Mouse (Mus musculus): ENCODE measurements around the gene Polr2f. TPM values are rescaled to one million over a fixed set of nuclear protein-coding genes. Genes with fewer than 3 reads are reported as not detected.

Polr2f gene
- polyA plus RNA-seq (2014; fragmentation: Nextera tagmentation; extraction: Ambion mirVana) = 398 and 414 TPM in 2 replicates

DNA sequence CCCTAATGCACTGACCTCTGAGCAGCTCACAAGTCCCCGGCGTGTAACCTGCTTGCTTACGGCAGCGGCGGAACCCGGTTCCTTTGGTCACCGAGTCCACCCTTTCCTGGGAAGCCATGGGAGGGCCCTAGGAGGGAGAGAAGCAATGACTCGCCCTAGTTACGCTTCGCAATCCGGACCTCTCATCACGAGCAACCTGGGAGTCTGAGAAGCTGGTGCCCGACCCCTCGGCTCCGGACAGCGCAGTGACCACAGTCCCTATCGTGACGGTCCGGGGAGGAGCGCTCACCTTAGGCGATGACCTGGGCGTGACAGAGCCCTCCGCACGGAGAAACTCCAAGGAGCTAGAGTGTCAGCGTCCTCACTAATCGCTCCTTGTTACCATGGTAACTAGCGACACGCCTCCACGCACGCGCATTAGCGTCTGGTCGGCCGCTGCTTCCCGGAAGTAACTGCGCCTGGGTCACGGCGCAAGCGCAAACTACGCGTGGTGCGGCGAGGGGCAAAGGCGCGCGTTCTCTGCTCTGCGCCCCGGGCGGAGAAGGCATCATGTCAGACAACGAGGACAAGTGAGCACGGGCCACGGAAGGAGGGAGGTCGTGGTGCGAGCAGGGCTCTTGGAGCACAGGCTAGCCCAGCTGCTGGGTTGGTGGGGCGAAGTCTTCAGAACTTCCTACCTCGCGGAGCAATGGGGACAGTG lies at the start of gene Polr2f, which contains the start of gene 1700088E04Rik:
TSS of gene Polr2f (plus strand) at position 144 of the 700 bp plus-strand sequence.
TSS of gene 1700088E04Rik (minus strand) at position 388 of the 700 bp plus-strand sequence.
- DNase-seq (ENCODE audit: low spot score) = peak; percentile 97
- Histone ChIP-seq H3K9me3 (ENCODE audit: control insufficient read depth, low read length) (no peaks in the 10 kb centered on the region), H3K36me3 (ENCODE audit: control insufficient read depth, insufficient read depth, low read length) (peaks cover 22% of the 10 kb centered on the region), H3K27me3 (replicated peaks; ENCODE audit: control insufficient read depth, insufficient read depth, low read length) (no peaks in the 10 kb centered on the region), H3K4me1 (replicated peaks; ENCODE audit: control insufficient read depth, insufficient read depth, low read length) (peaks cover 7% of the 10 kb centered on the region; the same call in 1 of the 2 replicates), H3K4me2 (ENCODE audit: low read length) (peak within 1 kb of the TSS; percentile 69), H3K9ac (ENCODE audit: low read length) (peak within 1 kb of the TSS; percentile 74), H3K4me3 (ENCODE audit: low read depth, low read length) (peak within 1 kb of the TSS; percentile 98), H3K27ac (ENCODE audit: low read depth) (0 out of 2 replicates have a peak within 1 kb of the TSS, but pooled peaks have one; percentile 27)
- ATAC-seq (replicated peaks; ENCODE audit: low FRiP score, low TSS enrichment, low read depth) = peak; percentile 87
- WGBS = under 1% methylated on average over 57 of the region's 57 CpGs

- Histone ChIP-seq H3K9ac (ENCODE audit: low read length) (no peak overlapping the region), H3K4me2 (ENCODE audit: low read length) (no peak overlapping the region), H3K27me3 (replicated peaks; ENCODE audit: control insufficient read depth, insufficient read depth, low read length) (no peaks in the 10 kb centered on the region), H3K27ac (ENCODE audit: low read depth) (peak overlapping the region; percentile 80; the same call in 1 of the 2 replicates), H3K36me3 (ENCODE audit: control insufficient read depth, insufficient read depth, low read length) (peaks cover 86% of the 10 kb centered on the region), H3K4me3 (ENCODE audit: low read depth, low read length) (no peak overlapping the region), H3K9me3 (ENCODE audit: control insufficient read depth, low read length) (no peaks in the 10 kb centered on the region), H3K4me1 (replicated peaks; ENCODE audit: control insufficient read depth, insufficient read depth, low read length) (peaks cover 17% of the 10 kb centered on the region)
- DNase-seq (ENCODE audit: low spot score) (no peak), ATAC-seq (replicated peaks; ENCODE audit: low FRiP score, low TSS enrichment, low read depth) (no peak)
- 73% methylated on average over 6 of the region's 6 CpGs for WGBS
Measured at GRCm38 (mm10) chr15:79092284-79092683, 48.5 kb upstream of the Polr2f start.

DNA sequence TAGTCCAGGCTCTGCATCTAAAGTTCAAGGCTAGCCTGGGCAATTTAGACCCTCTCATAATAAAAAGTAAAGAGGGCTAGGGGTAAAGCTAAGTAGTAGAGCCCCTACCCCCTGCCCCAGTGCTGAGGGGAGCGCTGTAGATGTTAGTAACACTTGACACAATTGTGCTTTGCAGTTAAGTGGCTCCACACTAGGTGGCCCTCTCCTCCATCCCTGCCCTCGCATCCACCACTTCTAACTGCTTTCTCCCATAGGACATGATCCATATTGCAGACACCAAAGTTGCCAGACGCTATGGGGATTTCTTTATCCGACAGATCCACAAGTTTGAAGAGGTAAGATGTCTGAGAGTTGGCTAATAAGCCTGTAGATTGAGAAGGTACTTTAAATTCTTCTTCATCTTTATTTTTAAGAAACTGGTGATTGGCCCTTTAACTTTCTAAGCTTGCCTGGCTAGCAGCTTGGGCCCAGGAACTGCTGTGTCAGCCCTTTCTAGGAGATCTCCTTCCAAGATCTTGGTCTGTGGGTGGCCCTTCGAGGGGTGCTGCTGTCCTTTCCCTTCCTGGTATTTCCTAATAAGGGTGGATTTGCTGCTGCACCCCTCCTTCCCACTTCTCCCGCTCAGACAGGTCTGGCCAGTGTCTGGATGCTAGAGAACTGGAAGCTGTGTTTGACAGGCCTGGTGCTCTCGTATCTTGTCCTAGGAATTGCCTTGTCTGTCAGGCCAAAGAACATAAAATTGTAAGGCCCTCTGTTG lies 47.5 kb upstream of the Polr2f start:
- H3K27me3 ChIP-seq (replicated peaks; ENCODE audit: control insufficient read depth, insufficient read depth, low read length) = no peaks in the 10 kb centered on the region
- ATAC-seq (replicated peaks; ENCODE audit: low FRiP score, low TSS enrichment, low read depth) (peak; percentile 58), DNase-seq (ENCODE audit: low spot score) (peak; percentile 60)
- H3K4me3 ChIP-seq (ENCODE audit: low read depth, low read length) = no peak overlapping the region
- H3K9me3 ChIP-seq (ENCODE audit: control insufficient read depth, low read length) = no peaks in the 10 kb centered on the region
- H3K9ac ChIP-seq (ENCODE audit: low read length) = no peak overlapping the region
- H3K4me2 ChIP-seq (ENCODE audit: low read length) = no peak overlapping the region
- WGBS = 52% methylated on average over 7 of the region's 7 CpGs
- H3K4me1 ChIP-seq (replicated peaks; ENCODE audit: control insufficient read depth, insufficient read depth, low read length) = peaks cover 25% of the 10 kb centered on the region
- H3K36me3 ChIP-seq (ENCODE audit: control insufficient read depth, insufficient read depth, low read length) = peaks cover 79% of the 10 kb centered on the region
- H3K27ac ChIP-seq (ENCODE audit: low read depth) = peak overlapping the region; percentile 80

DNA sequence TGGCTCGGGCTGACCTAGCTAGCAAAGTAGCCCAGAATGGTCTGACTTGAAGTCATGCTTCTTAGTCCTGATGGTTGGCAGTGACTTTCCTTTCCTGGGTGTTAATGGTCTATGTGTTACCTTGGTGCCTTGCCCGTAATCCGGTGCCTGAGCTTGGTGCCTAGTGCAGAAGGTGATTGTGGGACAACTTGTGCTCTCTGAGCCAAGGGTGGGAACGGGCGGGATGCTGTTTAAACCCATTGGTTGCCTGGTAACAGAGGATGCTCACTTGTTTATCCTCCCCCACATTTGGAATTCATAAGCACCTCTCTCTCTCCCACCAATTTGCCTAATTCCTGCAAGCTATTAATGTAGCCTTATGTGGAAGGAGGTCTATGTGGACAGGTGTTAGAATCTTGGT lies 45.3 kb upstream of the Polr2f start:
- Histone ChIP-seq H3K27me3 (replicated peaks; ENCODE audit: control insufficient read depth, insufficient read depth, low read length) (no peaks in the 10 kb centered on the region), H3K27ac (ENCODE audit: low read depth) (no peak overlapping the region), H3K9me3 (ENCODE audit: control insufficient read depth, low read length) (no peaks in the 10 kb centered on the region), H3K4me3 (ENCODE audit: low read depth, low read length) (no peak overlapping the region), H3K36me3 (ENCODE audit: control insufficient read depth, insufficient read depth, low read length) (peaks cover 57% of the 10 kb centered on the region), H3K4me1 (replicated peaks; ENCODE audit: control insufficient read depth, insufficient read depth, low read length) (peaks cover 27% of the 10 kb centered on the region), H3K9ac (ENCODE audit: low read length) (no peak overlapping the region), H3K4me2 (ENCODE audit: low read length) (no peak overlapping the region)
- DNase-seq (ENCODE audit: low spot score) = no peak
- ATAC-seq (replicated peaks; ENCODE audit: low FRiP score, low TSS enrichment, low read depth) = no peak
- 84% methylated on average over 5 of the region's 5 CpGs for WGBS

- H3K36me3 ChIP-seq (ENCODE audit: control insufficient read depth, insufficient read depth, low read length) = peaks cover 47% of the 10 kb centered on the region
- no peaks in the 10 kb centered on the region for H3K9me3 ChIP-seq (ENCODE audit: control insufficient read depth, low read length)
- 61% methylated on average over 3 of the region's 3 CpGs for WGBS
- H3K9ac ChIP-seq (ENCODE audit: low read length) = no peak overlapping the region
- DNase-seq (ENCODE audit: low spot score) (no peak), ATAC-seq (replicated peaks; ENCODE audit: low FRiP score, low TSS enrichment, low read depth) (no peak)
- H3K4me3 ChIP-seq (ENCODE audit: low read depth, low read length) = no peak overlapping the region
- H3K4me1 ChIP-seq (replicated peaks; ENCODE audit: control insufficient read depth, insufficient read depth, low read length) = peaks cover 27% of the 10 kb centered on the region
- H3K27me3 ChIP-seq (replicated peaks; ENCODE audit: control insufficient read depth, insufficient read depth, low read length) = no peaks in the 10 kb centered on the region
- H3K27ac ChIP-seq (ENCODE audit: low read depth) = peak overlapping the region; percentile 79; the same call in 1 of the 2 replicates
- no peak overlapping the region for H3K4me2 ChIP-seq (ENCODE audit: low read length)
Measured at GRCm38 (mm10) chr15:79096556-79096955, 44.3 kb upstream of the Polr2f start.

- DNase-seq (ENCODE audit: low spot score) (no peak), ATAC-seq (replicated peaks; ENCODE audit: low FRiP score, low TSS enrichment, low read depth) (no peak)
- Histone ChIP-seq H3K9ac (ENCODE audit: low read length) (0 out of 2 replicates have a peak overlapping the region, but pooled peaks have one; percentile 7), H3K4me2 (ENCODE audit: low read length) (0 out of 2 replicates have a peak overlapping the region, but pooled peaks have one; percentile 4), H3K36me3 (ENCODE audit: control insufficient read depth, insufficient read depth, low read length) (peaks cover 41% of the 10 kb centered on the region), H3K4me3 (ENCODE audit: low read depth, low read length) (no peak overlapping the region), H3K9me3 (ENCODE audit: control insufficient read depth, low read length) (no peaks in the 10 kb centered on the region), H3K27me3 (replicated peaks; ENCODE audit: control insufficient read depth, insufficient read depth, low read length) (no peaks in the 10 kb centered on the region), H3K27ac (ENCODE audit: low read depth) (peak overlapping the region; percentile 79), H3K4me1 (replicated peaks; ENCODE audit: control insufficient read depth, insufficient read depth, low read length) (peaks cover 27% of the 10 kb centered on the region)
- WGBS = 10% methylated on average over 2 of the region's 2 CpGs
Measured at GRCm38 (mm10) chr15:79097135-79097534, 43.7 kb upstream of the Polr2f start.

GRCm38 (mm10) chr15:79097611-79098025 lies 43.2 kb upstream of the Polr2f start:
- H3K4me1 ChIP-seq (replicated peaks; ENCODE audit: control insufficient read depth, insufficient read depth, low read length) = peaks cover 24% of the 10 kb centered on the region
- 0 out of 2 replicates have a peak overlapping the region, but pooled peaks have one; percentile 7 for H3K9ac ChIP-seq (ENCODE audit: low read length)
- H3K36me3 ChIP-seq (ENCODE audit: control insufficient read depth, insufficient read depth, low read length) = peaks cover 36% of the 10 kb centered on the region
- ATAC-seq (replicated peaks; ENCODE audit: low FRiP score, low TSS enrichment, low read depth) (peak; percentile 38; the same call in 1 of the 2 replicates), DNase-seq (ENCODE audit: low spot score) (no peak)
- no peaks in the 10 kb centered on the region for H3K27me3 ChIP-seq (replicated peaks; ENCODE audit: control insufficient read depth, insufficient read depth, low read length)
- no peak overlapping the region for H3K4me3 ChIP-seq (ENCODE audit: low read depth, low read length)
- 35% methylated on average over 6 of the region's 6 CpGs for WGBS
- H3K27ac ChIP-seq (ENCODE audit: low read depth) = peak overlapping the region; percentile 79
- H3K4me2 ChIP-seq (ENCODE audit: low read length) = 0 out of 2 replicates have a peak overlapping the region, but pooled peaks have one; percentile 4
- no peaks in the 10 kb centered on the region for H3K9me3 ChIP-seq (ENCODE audit: control insufficient read depth, low read length)

DNA sequence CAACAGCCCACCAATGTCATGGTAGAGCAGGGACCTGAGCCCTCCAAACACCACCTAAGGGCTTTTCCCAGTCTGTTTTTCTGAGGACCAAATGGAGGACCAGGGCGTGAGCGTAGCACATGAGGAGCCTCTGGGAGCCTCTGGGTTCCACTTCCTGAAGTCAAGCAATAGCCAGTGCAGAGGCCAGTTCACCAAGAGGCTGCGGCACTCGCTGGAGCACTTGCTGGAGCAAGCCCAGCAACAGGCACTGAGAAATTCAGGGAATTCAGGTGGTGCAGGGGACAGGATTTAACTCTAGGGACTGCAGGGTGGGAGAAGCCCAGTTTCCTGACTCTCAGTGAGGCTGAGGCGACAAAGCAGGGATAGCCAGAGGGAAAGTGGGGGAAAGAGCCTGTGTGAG lies 42.6 kb upstream of the Polr2f start:
- DNase-seq (ENCODE audit: low spot score) (no peak), ATAC-seq (replicated peaks; ENCODE audit: low FRiP score, low TSS enrichment, low read depth) (no peak)
- H3K9me3 ChIP-seq (ENCODE audit: control insufficient read depth, low read length) = no peaks in the 10 kb centered on the region
- H3K9ac ChIP-seq (ENCODE audit: low read length) = no peak overlapping the region
- H3K4me3 ChIP-seq (ENCODE audit: low read depth, low read length) = no peak overlapping the region
- H3K27me3 ChIP-seq (replicated peaks; ENCODE audit: control insufficient read depth, insufficient read depth, low read length) = no peaks in the 10 kb centered on the region
- H3K27ac ChIP-seq (ENCODE audit: low read depth) = peak overlapping the region; percentile 79
- H3K4me2 ChIP-seq (ENCODE audit: low read length) = no peak overlapping the region
- H3K36me3 ChIP-seq (ENCODE audit: control insufficient read depth, insufficient read depth, low read length) = peaks cover 30% of the 10 kb centered on the region
- H3K4me1 ChIP-seq (replicated peaks; ENCODE audit: control insufficient read depth, insufficient read depth, low read length) = peaks cover 23% of the 10 kb centered on the region
- 60% methylated on average over 5 of the region's 5 CpGs for WGBS

Data from intestine, embryonic 14.5 days (tissue).